Mouse (Mus musculus) thymus, adult 2 months (tissue): Measurements from ENCODE around the gene Scd1.

Source experiments
- CTCF ChIP-seq: fragments of 200-500 bp; IDR thresholded peaks from 2 replicates; pipeline ENCODE4 v1.5.1; 2012; ENCODE audit warnings: mild to moderate bottlenecking, control low read depth, low read length, moderate library complexity, borderline replicate concordance; ENCODE audit not compliant: control insufficient read depth, poor library complexity, insufficient read depth; ENCODE audit errors: extremely low read depth
- POLR2A ChIP-seq: fragments of 200-500 bp; IDR thresholded peaks from 2 replicates; pipeline ENCODE4 v1.6.1; 2012; ENCODE audit warnings: mild to moderate bottlenecking, low read length, control low read depth, moderate library complexity; ENCODE audit not compliant: control insufficient read depth, poor library complexity, insufficient read depth; ENCODE audit errors: extremely low read depth

- TF ChIP-seq POLR2A (no peak), CTCF (no peak)
Observed at GRCm38 (mm10) chr19:44376511-44376951, 31.1 kb downstream of the Scd1 start.
